Mouse (Mus musculus): ENCODE data around the gene Tmem203.

The Tmem203 gene

DNA sequence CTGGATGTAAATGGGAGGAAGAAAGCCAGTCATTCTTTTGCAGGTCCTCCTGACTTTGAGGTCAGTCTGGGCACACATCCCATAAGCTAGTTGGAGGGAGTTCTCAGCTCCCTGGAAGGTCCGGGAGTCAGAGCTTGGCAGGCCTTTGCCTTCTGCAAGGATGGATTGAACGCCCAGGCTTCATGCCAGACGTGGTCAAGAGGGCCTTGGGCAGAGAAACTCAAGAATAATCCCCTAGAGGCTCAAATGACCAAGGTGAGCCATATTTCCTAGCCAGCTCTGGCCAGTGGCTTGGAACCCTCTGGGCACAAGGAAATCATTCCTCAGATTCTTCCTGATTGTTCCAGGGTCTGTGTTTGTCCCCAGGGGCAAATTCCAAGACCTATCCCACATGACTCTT, 9.6 kb downstream of the Tmem203 start:
- peak; percentile 86 to 89 for DNase-seq

DNA sequence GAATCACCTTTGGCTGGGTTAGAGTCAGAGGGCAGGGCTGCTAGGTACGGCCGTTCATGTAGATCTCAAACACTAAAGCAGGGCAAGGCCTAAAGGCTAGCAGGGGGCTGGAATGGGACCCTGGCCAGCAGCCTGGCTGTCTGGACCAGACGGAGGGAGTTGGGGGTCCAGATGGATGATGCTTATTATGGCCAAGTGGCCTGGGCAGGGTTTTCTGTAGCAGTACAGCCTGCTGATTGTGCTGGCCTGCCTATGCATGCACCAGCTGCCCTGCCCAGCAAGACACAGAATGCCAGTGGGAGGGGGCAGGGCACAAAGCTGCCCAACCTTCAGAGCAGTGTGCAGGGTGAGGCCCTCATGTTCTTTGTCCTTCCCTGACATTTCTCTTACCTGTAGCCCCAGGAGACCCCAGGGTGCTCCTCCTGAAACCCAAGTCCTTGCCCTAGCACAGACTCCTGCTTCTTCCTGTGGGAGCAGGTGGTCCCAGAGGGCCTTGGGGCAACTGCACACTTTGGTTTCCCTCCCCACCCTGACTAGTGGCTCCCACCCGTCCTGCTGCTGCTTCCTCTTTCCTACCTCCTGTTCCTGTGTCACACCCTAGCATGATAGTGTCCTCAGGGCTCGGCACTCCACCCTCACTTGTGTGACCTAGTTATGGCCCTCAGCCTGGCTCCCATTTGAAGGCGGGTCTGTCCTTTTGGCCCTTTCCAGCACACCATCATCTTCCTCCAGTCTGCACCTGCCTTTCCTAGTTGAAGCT, 10.8 kb downstream of the Tmem203 start:
- peak; percentile 97 for DNase-seq

DNA sequence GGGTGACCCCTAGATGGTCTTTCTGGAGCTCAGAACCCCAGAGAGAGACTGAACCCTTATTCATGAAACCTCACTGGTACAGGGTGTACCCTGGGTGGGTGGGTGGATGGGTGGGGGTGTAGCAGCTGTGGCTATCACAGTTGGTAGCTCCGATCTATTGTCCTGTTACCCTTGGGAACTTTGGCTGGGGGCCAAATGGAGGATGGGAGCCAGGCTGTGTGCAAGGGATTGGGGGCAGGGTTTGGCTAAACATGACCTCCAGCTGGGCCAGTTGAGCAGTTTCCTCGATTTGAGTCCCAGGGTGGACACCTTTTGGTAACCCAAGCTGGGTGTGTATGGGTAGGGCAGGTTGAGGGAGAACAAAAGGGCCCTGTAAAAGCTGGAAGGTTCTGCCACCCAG, 11.5 kb downstream of the Tmem203 start:
- peak; percentile 74 to 77 for DNase-seq

DNA sequence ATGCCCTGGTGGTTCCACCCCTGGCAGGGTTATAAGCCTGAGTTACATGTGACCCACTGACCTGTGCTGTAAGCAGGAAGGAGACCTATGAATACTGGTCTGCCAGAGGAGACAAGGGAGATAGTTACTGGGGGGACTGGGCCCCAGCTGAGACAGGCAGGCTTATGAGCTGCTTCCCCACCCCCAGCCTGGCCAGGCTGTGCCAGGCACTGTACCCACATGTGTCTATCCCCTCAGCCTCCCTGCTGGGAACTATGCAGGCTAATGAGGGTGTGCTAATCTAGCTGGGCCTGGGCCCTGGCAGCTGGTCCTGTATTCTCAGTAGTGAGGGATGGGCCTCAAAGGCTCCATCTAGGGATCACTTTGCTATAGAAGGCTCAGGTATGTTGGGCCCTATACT, 12.0 kb downstream of the Tmem203 start:
- peak; percentile 27 to 41 for DNase-seq

DNA sequence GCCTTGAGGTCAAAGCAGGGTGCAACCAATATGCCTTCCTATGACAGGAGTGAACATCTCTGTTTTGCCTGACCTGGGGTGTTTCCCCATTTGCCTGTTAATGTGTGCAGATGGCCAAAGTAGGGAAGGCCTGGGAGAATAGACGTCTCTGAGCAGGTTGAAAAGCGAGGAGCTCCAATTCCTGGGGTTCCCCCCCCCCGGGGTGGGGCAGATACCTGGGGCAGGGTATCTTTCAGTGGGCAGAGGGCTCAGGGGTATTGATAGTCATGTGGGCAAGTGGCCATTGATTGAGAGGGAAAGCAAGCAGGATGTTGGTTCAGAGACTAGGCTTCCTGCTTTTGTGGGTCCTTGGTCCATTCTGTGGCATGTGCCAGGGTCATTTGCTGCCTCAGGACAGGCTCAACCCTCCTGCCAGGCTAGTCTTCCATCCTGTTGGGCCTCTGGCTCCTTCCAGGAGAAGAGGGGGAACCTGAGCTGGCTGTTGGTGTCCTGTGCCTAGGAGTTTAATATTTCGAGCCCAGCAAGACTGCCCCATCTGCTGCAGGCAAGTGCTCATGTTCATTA, 12.6 kb downstream of the Tmem203 start:
- peak in 1 of 2 experiments; percentile 30 for DNase-seq

DNA sequence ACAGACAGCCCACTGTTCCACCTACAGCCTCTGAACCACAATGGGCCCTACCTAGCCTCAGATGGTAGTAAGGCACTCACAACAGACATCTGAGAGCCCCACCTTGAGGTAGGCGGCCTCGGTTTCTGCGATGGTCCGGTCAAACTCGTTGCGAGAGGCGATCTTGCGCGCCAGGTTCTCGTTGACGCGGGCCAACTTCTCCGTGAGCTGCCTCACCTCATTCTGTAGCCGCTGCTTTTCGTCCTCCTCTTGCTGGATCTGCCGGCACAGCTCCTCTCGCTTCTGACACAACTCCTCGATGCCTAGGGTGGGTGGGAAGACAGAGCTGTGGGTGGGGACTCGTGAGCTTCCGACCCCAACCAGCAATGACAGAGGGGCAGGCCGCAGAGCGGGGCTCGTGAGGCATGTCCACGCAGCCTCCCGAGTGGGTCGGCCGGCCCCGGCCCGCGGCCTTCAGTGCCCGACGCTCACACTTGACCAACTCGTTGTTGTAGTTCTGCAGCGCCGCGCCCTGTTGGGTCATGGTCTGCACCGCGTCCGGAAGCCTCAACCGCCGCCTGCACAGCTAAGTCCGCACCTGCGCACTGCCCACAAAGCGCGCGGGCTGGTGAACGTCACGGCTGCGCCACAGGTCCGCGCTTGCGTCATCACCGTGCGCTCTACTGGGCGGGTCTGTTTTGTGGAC, 16.7 kb downstream of the Tmem203 start, which contains the start of the genes Ssna1 and Anapc2:
Ssna1 (minus strand) TSS at position 612 of the 685 bp plus-strand sequence.
Anapc2 (plus strand) TSS at position 652 of the 685 bp plus-strand sequence.
- peak; percentile 97 to 98 for DNase-seq

DNA sequence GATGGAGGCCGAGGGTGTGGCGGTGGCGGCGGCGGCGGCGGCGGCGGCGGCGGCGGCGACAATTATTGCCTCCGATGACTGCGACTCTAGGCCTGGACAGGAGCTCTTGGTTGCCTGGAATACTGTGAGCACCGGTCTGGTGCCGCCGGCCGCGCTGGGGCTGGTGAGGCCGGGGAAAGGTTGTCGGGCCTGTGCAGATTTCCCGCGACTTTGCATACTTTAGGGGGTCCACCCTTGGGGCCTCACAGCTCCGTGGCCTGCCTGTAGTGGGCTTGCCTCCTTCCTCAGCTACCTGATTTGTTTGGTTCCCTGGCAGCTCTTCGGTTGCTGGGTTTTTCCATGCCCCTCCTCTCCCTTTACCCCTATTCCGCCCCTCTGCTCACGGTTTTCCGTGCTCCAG, 17.3 kb downstream of the Tmem203 start:
- DNase-seq = no peak

DNA sequence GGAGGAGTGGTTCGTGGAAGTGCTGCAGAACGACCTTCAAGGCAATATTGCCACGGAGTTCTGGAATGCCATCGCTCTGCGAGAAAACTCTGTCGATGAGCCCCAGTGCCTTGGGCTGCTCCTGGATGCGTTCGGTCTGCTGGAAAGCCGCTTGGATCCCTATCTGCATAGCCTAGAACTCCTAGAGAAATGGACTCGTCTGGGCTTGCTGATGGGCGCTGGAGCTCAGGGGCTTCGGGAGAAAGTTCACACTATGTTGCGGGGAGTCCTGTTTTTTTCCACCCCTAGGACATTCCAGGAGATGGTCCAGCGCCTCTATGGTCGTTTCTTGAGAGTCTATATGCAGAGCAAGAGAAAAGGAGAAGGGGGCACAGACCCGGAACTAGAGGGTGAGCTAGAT, 17.8 kb downstream of the Tmem203 start:
- DNase-seq = no peak

DNA sequence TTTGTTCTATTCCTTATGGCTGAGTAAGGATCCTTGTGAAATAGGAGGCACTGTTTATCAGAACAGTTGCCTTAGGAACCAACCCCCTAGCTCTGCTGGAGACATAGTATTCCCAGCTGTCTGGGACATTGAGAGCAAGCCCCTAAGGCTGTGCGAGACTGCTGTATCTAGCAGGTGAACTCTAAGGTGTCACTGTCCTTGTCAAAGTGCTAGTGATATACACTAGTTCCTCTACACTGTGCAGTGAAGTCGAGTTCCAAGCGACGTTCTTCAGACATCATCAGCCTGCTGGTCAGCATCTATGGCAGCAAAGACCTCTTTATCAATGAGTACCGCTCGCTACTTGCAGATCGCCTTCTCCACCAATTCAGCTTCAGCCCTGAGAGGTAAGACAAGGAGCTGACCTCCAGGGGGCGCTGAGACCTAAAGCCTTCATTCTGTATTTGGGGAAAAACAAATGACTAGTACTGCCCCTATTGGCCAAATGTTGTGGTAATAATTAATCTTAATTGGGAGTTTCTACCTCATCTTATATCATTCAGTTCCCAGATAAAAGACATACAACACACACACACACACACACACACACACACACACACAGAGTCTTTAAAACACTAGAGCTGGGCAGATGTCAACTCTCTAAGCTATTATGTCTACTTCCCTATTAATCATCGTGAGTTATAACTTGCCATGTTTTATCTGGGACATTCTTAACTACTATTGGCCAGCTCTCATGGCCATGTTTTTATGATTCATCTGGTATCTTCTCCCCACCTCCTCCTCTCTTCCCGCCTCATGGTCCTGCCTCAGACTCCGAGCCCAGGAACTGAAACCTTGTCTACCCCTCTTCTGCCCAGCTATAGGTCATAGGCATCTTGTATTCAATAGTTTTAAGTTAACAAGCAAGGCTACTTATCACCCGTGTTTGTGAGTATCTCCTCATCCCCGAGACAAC, 24.0 kb downstream of the Tmem203 start:
- peak; percentile 91 to 92 for DNase-seq

DNA sequence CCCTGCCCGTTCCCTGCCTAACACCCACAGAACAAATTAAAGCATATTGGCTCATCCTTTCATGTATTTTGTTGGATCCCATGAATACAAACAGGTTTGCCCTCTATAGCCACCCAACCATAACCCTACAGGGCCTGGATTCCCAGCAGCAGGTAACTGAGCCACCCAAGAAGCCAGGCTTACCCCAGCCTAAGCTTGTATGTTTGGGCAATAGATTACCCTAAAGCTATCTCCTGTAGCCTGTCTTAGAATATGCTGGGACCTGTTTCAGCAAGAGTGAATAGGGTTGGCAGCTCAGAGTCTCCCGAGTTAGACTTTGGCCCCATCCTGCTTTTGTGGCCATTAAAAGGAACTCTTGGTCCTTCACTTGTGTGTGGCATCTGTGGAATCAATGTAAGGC, 30.3 kb downstream of the Tmem203 start:
- no peak for DNase-seq

DNA sequence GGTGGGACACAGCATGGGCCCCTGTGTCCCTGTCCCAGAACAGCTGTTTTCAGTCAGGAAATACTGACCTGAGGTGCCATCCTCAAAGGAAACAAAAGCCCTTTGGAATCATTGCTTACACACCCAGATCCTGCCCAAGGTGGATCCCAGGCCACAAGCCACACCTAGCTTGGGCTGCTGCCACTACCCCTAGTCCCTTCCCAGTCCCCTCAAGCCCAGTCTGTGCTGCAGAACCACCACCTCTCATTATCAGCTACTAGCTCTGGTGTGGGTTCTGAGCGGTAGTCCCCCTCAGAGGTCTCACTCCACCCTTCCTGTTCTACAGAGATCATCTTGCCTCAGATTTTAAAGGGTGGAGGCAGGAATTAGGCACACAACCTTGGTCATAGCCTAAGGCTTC, 31.1 kb downstream of the Tmem203 start:
- DNase-seq = no peak

DNA sequence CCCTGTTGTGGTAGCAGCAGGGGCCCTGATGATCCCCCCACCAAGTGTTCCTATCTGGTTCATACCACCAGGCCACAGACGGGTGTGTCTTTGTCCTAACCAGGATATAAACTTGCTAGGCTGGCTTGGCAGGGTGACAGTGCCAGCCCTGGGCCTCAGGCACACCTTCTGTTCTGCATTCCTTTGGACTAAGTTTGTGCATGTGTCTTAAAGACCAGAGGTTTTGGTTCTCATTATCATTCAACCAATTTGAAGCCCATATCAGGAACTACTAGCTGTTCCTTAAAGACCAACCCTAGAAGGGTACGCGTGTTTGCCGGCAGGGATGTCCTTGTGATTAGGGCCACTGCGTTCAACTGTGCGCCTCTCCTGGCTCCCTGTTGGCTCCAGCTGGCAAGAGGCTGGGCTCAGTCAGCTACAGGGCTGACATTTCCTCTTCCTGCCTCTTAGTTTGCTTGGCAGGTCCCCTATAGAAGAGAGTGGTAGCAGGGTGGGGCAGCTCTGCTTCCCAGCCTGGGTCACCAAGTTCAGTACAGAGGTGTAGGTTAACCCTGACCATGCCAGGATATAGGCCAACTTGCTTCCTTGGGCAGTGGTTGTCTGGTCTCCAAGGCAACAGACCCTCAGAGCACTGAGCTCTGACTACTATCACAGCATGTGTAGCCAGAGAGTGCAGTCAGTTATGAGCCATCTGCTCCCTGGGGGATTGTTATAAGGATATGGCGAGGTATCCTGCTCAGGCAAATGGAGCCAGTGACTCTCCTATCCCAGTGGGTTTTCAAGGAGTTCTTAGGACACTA, 31.8 kb downstream of the Tmem203 start:
- DNase-seq = peak; percentile 55 to 62

DNA sequence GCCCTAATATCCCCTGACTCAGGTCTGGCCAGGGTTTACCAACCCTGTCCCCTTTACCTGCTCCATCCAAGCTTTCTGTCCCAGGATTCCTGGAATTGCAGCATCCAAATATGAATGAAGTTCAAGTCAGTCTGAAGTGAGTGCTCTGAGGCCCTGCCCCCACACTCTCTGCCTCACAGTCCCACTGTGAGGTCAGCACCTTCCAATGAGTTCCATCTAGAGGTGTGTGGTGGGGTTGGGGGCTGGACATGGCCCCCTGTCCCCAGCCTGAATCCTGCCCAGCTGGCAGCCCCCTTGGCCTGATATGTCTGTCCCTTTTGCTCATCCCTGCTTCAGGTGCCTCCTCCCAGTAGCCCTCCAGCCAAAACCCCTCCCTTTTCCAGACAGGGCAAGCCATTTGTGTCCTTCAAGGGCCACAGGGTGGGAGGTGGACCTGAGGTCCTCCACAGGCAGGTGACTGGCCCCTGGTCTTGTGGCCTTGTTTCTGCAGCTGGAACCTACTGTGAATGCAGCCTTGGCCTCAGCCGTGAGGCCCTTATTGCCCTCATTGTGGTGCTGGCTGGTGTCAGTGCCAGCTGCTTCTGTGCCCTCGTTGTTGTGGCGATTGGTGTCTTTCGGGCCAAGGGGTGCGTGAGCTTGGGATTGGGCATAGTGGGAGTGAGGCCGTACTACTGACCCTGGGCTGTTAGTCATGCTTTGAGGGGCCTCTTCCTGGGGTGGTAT, 32.8 kb downstream of the Tmem203 start, which contains the start of gene Tmem210:
Tmem210 (plus strand) TSS at position 219 of the 723 bp plus-strand sequence.
- DNase-seq = no peak

DNA sequence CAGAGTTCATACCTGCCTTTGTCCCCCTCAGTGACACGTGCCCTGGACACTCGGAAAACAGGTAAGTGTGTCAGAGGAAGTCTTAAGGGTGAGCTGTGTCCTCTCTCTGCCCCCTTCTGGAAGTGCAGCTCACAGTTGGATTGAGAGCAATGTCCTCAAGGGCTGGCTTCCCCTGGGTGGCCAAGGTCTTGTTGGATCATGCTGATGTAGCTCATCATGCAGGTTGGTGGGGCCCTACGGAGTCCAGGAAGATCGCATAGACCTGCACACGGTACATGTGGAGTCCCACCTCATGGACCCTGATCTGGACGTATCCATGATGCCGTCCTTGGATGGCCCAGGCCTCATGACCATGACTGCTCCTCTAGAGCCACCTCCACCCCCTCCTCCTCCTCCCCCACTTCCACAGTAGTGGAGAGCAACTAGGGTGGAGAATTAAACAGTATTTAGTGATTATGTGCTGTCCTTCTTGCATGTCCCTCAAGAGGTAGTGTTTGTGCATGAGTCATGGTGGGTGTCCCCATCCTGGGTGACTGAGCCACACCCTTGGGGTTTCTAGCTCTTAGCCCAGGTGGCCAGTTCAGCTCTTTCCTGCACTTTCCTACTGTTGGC, 33.6 kb downstream of the Tmem203 start:
- no peak for DNase-seq

DNA sequence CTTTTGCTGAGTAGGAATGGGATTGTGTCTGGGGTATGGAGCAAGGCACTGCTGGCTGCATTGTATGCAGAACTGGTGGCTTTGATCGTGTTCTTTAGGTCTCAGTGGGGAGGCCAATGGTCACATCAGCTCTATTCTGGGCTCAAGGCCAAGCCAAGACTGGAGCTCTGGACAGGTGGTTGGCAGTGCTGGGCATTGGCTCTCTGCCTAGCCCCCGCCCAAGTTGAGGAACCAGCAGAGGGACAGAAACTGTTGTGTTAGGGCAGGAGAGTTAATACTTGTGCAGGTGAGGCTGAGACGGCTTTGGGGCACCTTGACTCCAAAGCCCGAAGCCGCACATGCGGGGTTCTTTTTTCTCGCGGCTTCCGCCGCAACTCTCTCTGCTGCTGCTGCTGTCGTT, 34.4 kb downstream of the Tmem203 start, which contains the start of gene Lrrc26:
Lrrc26 (plus strand) TSS at position 265 of the 400 bp plus-strand sequence.
- DNase-seq = peak in 1 of 2 experiments; percentile 79

DNA sequence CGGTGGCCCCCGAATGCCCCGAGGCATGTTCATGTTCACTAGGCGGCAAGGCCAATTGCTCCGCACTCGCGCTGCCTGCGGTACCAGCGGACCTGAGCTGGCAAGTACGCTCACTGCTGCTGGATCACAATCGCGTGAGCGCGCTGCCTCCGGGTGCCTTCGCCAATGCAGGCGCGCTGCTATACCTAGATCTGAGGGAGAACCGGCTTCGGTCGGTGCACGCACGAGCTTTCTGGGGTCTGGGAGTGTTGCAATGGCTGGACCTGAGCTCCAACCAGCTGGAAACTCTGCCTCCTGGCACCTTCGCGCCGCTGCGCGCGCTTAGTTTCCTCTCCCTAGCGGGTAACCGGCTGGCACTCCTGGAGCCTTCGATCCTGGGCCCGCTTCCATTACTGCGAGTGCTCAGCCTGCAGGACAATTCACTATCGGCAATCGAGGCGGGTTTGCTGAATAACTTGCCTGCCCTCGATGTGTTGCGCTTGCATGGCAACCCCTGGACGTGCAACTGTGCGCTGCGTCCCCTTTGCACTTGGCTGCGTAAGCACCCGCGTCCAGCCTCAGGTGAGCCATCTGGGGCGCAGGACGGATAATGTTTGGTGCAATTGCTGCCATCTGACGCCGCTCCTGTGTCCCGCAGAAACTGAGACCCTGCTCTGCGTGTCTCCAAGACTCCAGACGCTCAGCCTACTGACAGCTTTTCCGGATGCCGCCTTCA, 35.0 kb downstream of the Tmem203 start:
- DNase-seq = peak; percentile 74 to 78

DNA sequence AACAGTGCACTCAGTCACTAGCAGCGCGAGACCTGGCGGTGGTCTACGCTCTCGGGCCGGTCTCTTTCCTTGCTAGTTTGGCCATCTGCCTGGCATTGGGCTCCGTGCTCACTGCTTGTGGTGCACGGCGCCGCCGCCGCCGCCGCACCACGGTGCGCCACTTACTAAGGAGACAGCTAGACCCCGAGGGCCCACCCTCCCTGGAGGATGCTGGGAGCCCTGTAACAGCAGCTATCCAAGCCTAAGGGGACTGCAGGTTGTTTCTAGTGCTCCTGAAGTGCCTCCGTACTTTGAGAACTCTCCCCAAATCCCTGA, 35.5 kb downstream of the Tmem203 start:
- DNase-seq = peak; percentile 68 to 75

DNA sequence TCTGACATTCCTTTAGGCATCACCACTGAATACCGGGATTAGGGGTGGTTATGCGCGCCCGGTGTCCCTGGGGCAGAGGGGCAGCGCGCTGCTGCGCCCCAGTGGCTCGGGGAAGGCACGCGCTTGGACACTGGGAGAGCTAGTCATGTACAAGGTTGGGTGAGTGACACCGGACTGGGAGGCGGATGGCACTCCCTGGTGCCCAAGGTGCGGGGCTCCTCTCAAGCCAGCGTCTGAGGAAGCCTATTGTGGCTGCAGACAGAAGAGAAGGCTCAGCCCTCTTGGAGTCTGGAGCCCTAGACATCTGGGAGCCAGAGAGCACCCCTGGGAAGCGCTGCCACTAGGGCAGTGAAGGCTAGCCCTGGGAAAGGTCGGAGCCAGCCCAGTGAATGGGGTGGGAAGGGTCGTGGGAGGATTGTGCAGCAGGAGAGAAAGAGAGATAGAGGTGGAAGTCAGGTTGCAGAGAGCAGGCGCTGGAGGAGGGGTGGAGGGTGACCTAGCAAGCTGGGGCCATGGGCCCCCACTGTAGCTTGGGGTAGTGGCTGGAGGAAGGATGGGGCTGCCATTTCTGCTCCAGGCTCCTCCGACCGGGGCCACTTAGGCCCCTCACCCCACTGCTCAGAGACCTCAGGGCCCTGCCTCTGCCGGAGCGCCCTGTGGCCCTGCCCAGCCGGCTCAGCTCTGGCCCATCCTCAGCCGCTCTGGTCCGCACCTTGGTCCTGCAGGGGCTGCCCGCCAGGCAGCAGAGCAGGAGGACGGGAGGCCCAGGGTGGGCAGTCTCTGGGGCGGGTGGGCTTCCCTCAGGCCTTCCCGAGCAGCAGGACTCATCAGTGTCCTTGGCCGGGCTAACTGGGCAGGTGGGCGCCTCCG, 36.2 kb downstream of the Tmem203 start:
- peak in 1 of 2 experiments; percentile 50 for DNase-seq

DNA sequence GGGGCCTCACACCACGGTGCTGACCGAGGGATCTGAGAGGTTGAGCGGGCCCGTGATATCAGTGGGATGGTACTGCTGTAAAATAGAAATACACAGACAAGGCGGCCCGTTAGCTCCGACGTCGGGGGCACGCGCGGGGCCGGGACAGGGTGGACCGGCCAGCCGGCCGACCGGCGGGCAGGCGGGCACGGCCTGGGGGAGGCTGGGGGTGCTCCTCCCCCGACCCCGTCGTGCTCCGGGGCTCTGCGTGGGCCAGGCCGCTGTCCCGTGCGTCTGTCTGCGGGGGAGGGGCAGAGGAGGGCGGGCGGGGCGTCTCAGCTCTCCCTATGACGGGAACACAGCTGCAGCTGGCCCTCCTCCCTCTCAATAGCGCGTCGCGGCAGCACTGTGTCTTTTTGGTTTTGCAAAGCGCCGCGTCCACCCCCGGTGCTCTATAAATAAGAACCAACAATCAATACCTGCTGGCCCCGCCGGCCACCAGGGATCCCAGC, 36.9 kb downstream of the Tmem203 start:
- peak in 1 of 2 experiments; percentile 45 for DNase-seq

All from cerebellum, postnatal 36 days (tissue).